Mouse (Mus musculus) kidney, embryonic 15.5 days (tissue): ENCODE data around the gene Atg16l2. TPM values are rescaled to one million over a fixed set of nuclear protein-coding genes. Genes with fewer than 3 reads are reported as not detected.
A peak's percentile ranks its signal among the peaks of the same experiment; 100 is the strongest.

Experiments used
- ATAC-seq: fragments of 200-750 bp; cut with Nextera tagmentation; replicated peaks from 2 replicates; pipeline ENCODE4 v1.8.0; 2017; ENCODE audit warnings: moderate TSS enrichment; ENCODE audit not compliant: low FRiP score
- H3K27ac ChIP-seq: fragments of 300-500 bp; sonication (generic); 2 replicates; pipeline ENCODE4 v1.5.1; 2015; ENCODE audit warnings: mild to moderate bottlenecking, inconsistent platforms
- H3K27me3 ChIP-seq: fragments of 300-500 bp; sonication (generic); 2 replicates; pipeline ENCODE4 v1.6.1; 2015; ENCODE audit warnings: inconsistent platforms
- H3K36me3 ChIP-seq: fragments of 300-500 bp; sonication (generic); 2 replicates; pipeline ENCODE4 v1.6.1; 2015; ENCODE audit warnings: inconsistent platforms
- H3K4me1 ChIP-seq: fragments of 300-500 bp; sonication (generic); 2 replicates; pipeline ENCODE4 v1.6.1; 2015; ENCODE audit warnings: inconsistent platforms
- H3K4me2 ChIP-seq: fragments of 300-500 bp; sonication (generic); 2 replicates; pipeline ENCODE4 v1.6.1; 2015; ENCODE audit warnings: moderate library complexity, mild to moderate bottlenecking, inconsistent platforms
- H3K4me3 ChIP-seq: fragments of 300-500 bp; sonication (generic); replicated peaks from 2 replicates; pipeline ENCODE4 v1.5.1; 2015; ENCODE audit warnings: mild to moderate bottlenecking, inconsistent platforms
- H3K9ac ChIP-seq: fragments of 300-500 bp; sonication (generic); 2 replicates; pipeline ENCODE4 v1.6.1; 2015; ENCODE audit warnings: mild to moderate bottlenecking, inconsistent platforms
- H3K9me3 ChIP-seq: fragments of 300-500 bp; sonication (generic); replicated peaks from 2 replicates; pipeline ENCODE4 v1.6.1; 2016; ENCODE audit warnings: inconsistent platforms
- WGBS: fragments of 180-500 bp; shearing (Covaris S2); methylation state at CpG from one replicate; pipeline ENCODE4 v1.1.7; 2015; ENCODE audit warnings: mixed read lengths; 5-methylcytosine and 5-hydroxymethylcytosine counted together
- polyA plus RNA-seq: library from polyadenylated mRNA; unstranded; fragments of >200 nt; fragmentation: Nextera tagmentation; extraction: Ambion mirVana; gene quantifications from 2 replicates; pipeline ENCODE4 v1.2.1, GENCODE M21; 2015

The Atg16l2 gene
- polyA plus RNA-seq, 1 experiment from 2014 or later, result 18.5 TPM

GRCm38 (mm10) chr7:101288436-101288835 lies 13.6 kb downstream of the Atg16l2 start:
- peaks cover 63% of the 10 kb centered on the region for H3K36me3 ChIP-seq
- 41% methylated on average over 4 of the region's 4 CpGs for WGBS
- no peaks in the 10 kb centered on the region for H3K9me3 ChIP-seq
- H3K27me3 ChIP-seq, result no peaks in the 10 kb centered on the region
- ATAC-seq, result no peak
- H3K4me3 ChIP-seq, result no peak overlapping the region
- no peaks in the 10 kb centered on the region for H3K4me1 ChIP-seq
- H3K4me2 ChIP-seq, result no peak overlapping the region
- H3K27ac ChIP-seq, result no peak overlapping the region
- no peak overlapping the region for H3K9ac ChIP-seq

DNA sequence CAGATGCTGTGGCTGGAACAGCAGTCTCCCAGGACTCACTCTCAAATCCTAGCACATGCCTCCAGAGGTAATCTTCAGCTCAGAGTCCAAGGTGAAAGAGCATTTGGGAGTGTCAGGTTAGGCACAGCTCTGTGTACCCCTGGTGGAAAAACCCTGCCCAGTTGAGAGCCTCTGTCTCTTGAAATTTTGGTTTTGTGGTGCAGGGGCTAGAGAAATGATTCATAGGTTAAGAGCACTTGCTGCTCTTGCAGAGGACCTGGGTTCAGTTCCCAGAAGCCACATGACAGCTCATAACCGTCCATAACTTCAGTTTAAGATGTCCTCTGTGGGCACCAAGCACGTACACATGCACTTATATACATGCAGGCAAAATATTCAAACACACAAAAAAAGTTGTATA lies 14.2 kb downstream of the Atg16l2 start:
- WGBS, result 85% methylated on average over 2 of the region's 2 CpGs
- H3K9me3 ChIP-seq, result no peaks in the 10 kb centered on the region
- H3K36me3 ChIP-seq, result peaks cover 69% of the 10 kb centered on the region
- no peaks in the 10 kb centered on the region for H3K4me1 ChIP-seq
- H3K4me3 ChIP-seq, result no peak overlapping the region
- ATAC-seq, result no peak
- no peak overlapping the region for H3K9ac ChIP-seq
- no peaks in the 10 kb centered on the region for H3K27me3 ChIP-seq
- no peak overlapping the region for H3K4me2 ChIP-seq
- H3K27ac ChIP-seq, result no peak overlapping the region

DNA sequence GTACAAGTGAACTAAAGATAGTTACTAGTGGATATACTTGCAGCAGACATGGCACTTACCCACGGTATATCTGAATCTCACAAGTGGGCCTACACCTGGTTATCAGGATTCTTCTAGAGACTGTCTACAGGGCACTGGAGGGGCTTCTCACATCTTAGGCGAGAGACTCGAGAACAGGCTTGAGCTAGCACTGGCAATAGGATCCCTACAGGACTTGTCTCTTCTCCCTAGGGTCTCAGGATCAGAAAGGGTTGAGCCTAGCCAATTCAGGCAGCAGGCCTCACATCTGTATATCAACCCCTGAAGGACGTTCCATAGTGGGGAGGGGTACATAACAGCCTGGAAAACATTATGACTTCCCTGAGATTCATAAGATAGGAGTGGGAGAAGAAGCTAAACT lies 15.2 kb downstream of the Atg16l2 start:
- H3K4me2 ChIP-seq, result no peak overlapping the region

GRCm38 (mm10) chr7:101284504-101284903 lies 17.5 kb downstream of the Atg16l2 start:
- no peaks in the 10 kb centered on the region for H3K27me3 ChIP-seq
- no peaks in the 10 kb centered on the region for H3K9me3 ChIP-seq
- H3K4me2 ChIP-seq, result no peak overlapping the region
- no peaks in the 10 kb centered on the region for H3K4me1 ChIP-seq
- WGBS, result 84% methylated on average over 1 of the region's 1 CpGs
- H3K9ac ChIP-seq, result no peak overlapping the region
- no peak overlapping the region for H3K4me3 ChIP-seq
- ATAC-seq, result no peak
- H3K27ac ChIP-seq, result no peak overlapping the region
- H3K36me3 ChIP-seq, result peaks cover 79% of the 10 kb centered on the region

More for the DNA sequence above, 15.2 kb downstream of the Atg16l2 start:
- 84% methylated on average over 4 of the region's 4 CpGs for WGBS
- Histone ChIP-seq H3K36me3 (peaks cover 76% of the 10 kb centered on the region), H3K27me3 (no peaks in the 10 kb centered on the region), H3K9ac (no peak overlapping the region), H3K27ac (0 out of 2 replicates have a peak overlapping the region, but pooled peaks have one; percentile 3), H3K9me3 (no peaks in the 10 kb centered on the region), H3K4me3 (no peak overlapping the region), H3K4me1 (no peaks in the 10 kb centered on the region)
- no peak for ATAC-seq

- no peak overlapping the region for H3K4me3 ChIP-seq
- no peaks in the 10 kb centered on the region for H3K9me3 ChIP-seq
- 91% methylated on average over 3 of the region's 3 CpGs for WGBS
- H3K27ac ChIP-seq, result no peak overlapping the region
- peaks cover 94% of the 10 kb centered on the region for H3K36me3 ChIP-seq
- no peak for ATAC-seq
- no peak overlapping the region for H3K9ac ChIP-seq
- H3K27me3 ChIP-seq, result no peaks in the 10 kb centered on the region
- no peaks in the 10 kb centered on the region for H3K4me1 ChIP-seq
- H3K4me2 ChIP-seq, result no peak overlapping the region
These were observed 19.3 kb downstream of the Atg16l2 start for GRCm38 (mm10) chr7:101282721-101283120.

GRCm38 (mm10) chr7:101272466-101273160 lies 29.4 kb downstream of the Atg16l2 start:
- Histone ChIP-seq H3K27ac (no peak overlapping the region), H3K9me3 (no peaks in the 10 kb centered on the region), H3K4me1 (no peaks in the 10 kb centered on the region), H3K4me2 (no peak overlapping the region), H3K4me3 (no peak overlapping the region), H3K9ac (no peak overlapping the region), H3K27me3 (no peaks in the 10 kb centered on the region), H3K36me3 (peaks cover 58% of the 10 kb centered on the region)
- ATAC-seq, result no peak
- WGBS, result 74% methylated on average over 8 of the region's 8 CpGs

GRCm38 (mm10) chr7:101271602-101272001 lies 30.4 kb downstream of the Atg16l2 start:
- Histone ChIP-seq H3K4me2 (no peak overlapping the region), H3K4me1 (no peaks in the 10 kb centered on the region), H3K27ac (no peak overlapping the region), H3K9me3 (no peaks in the 10 kb centered on the region), H3K36me3 (peaks cover 52% of the 10 kb centered on the region), H3K9ac (no peak overlapping the region), H3K4me3 (no peak overlapping the region), H3K27me3 (no peaks in the 10 kb centered on the region)
- WGBS, result 65% methylated on average over 1 of the region's 1 CpGs
- no peak for ATAC-seq

- ATAC-seq, result no peak
- H3K27ac ChIP-seq, result no peak overlapping the region
- H3K4me1 ChIP-seq, result no peaks in the 10 kb centered on the region
- H3K4me2 ChIP-seq, result no peak overlapping the region
- H3K27me3 ChIP-seq, result no peaks in the 10 kb centered on the region
- H3K9ac ChIP-seq, result no peak overlapping the region
- no peaks in the 10 kb centered on the region for H3K9me3 ChIP-seq
- H3K4me3 ChIP-seq, result no peak overlapping the region
- WGBS, result 64% methylated on average over 3 of the region's 3 CpGs
- H3K36me3 ChIP-seq, result peaks cover 28% of the 10 kb centered on the region
These were observed 34.4 kb downstream of the Atg16l2 start for GRCm38 (mm10) chr7:101267457-101268259.

DNA sequence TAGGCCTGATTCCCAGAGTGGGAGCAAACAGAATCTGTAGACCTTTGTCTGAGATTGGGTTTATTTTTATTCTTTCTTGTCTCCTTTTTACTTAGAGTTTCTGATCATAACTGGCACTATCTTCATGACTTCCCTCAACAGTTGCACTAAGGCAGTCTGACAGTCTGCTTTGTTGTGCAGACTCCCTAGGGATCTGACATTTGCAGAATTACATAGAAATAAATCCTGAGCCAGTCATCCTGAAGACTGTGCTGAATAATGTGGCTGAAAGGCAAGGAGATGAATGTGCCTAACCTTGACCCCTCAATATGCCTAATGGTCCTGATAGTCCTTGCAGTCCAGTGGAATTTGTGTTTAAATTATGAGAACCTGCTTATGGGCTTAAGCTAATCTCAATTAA lies 38.5 kb downstream of the Atg16l2 start:
- H3K27ac ChIP-seq, result no peak overlapping the region
- H3K27me3 ChIP-seq, result no peaks in the 10 kb centered on the region
- ATAC-seq, result no peak
- no peaks in the 10 kb centered on the region for H3K9me3 ChIP-seq
- no peaks in the 10 kb centered on the region for H3K4me1 ChIP-seq
- no peak overlapping the region for H3K4me3 ChIP-seq
- H3K36me3 ChIP-seq, result peaks cover 50% of the 10 kb centered on the region
- H3K4me2 ChIP-seq, result no peak overlapping the region
- H3K9ac ChIP-seq, result no peak overlapping the region

- no peak overlapping the region for H3K27ac ChIP-seq
- peaks cover 54% of the 10 kb centered on the region for H3K36me3 ChIP-seq
- no peaks in the 10 kb centered on the region for H3K27me3 ChIP-seq
- H3K9me3 ChIP-seq, result no peaks in the 10 kb centered on the region
- no peak overlapping the region for H3K4me3 ChIP-seq
- 86% methylated on average over 4 of the region's 4 CpGs for WGBS
- ATAC-seq, result no peak
- no peaks in the 10 kb centered on the region for H3K4me1 ChIP-seq
- H3K9ac ChIP-seq, result no peak overlapping the region
- H3K4me2 ChIP-seq, result no peak overlapping the region
These were observed 40.0 kb downstream of the Atg16l2 start for GRCm38 (mm10) chr7:101261941-101262546.

- Histone ChIP-seq H3K4me3 (no peak overlapping the region), H3K4me1 (no peaks in the 10 kb centered on the region), H3K27me3 (no peaks in the 10 kb centered on the region), H3K27ac (no peak overlapping the region), H3K9ac (no peak overlapping the region), H3K36me3 (peaks cover 68% of the 10 kb centered on the region), H3K4me2 (no peak overlapping the region), H3K9me3 (no peaks in the 10 kb centered on the region)
- no peak for ATAC-seq
These were observed 43.6 kb downstream of the Atg16l2 start for GRCm38 (mm10) chr7:101258482-101258881.

GRCm38 (mm10) chr7:101253071-101253470 lies 49.0 kb downstream of the Atg16l2 start:
- H3K4me2 ChIP-seq, result no peak overlapping the region
- H3K27ac ChIP-seq, result no peak overlapping the region
- no peak overlapping the region for H3K9ac ChIP-seq
- H3K4me1 ChIP-seq, result 0 out of 2 replicates have a peak, but pooled peaks cover 3% of the 10 kb centered on the region
- peaks cover 54% of the 10 kb centered on the region for H3K36me3 ChIP-seq
- 50% methylated on average over 2 of the region's 2 CpGs for WGBS
- no peak for ATAC-seq
- H3K4me3 ChIP-seq, result no peak overlapping the region
- no peaks in the 10 kb centered on the region for H3K9me3 ChIP-seq
- H3K27me3 ChIP-seq, result no peaks in the 10 kb centered on the region
